Mouse (Mus musculus): ENCODE measurements around the gene Atp11a. TPM values are rescaled to one million over a fixed set of nuclear protein-coding genes. Genes with fewer than 3 reads are reported as not detected.

Gene Atp11a
- polyA plus RNA-seq, 1 experiment from 2014 or later: 17.0 TPM

DNA sequence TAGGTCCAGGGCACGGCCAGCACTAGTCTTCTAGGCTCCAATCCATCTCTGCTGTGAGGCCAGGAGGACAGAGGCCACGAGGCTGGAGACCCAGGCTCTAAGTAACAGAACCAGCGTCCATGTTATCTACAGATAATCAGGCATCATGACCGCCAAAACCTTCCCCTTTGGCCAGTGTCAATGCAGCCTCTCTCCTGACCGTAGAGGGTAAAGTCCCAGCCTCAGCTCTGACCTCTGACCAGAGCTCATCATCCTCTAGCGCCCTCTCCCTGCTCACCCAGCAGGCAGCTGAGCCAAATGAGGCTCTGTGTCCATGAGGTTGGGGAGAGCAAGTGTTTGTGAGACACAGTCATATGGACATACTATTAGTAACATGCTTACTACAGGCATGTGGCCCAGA is 42.3 kb downstream of the Atp11a start:
- 74% methylated on average over 6 of the region's 6 CpGs for WGBS
- ATAC-seq (replicated peaks; ENCODE audit: low FRiP score): no peak
- H3K9ac ChIP-seq: no peak overlapping the region
- no peaks in the 10 kb centered on the region for H3K27me3 ChIP-seq
- H3K4me3 ChIP-seq (replicated peaks): no peak overlapping the region
- peaks cover 48% of the 10 kb centered on the region for H3K4me1 ChIP-seq
- H3K9me3 ChIP-seq (replicated peaks): no peaks in the 10 kb centered on the region
- H3K36me3 ChIP-seq: no peaks in the 10 kb centered on the region
- H3K4me2 ChIP-seq: no peak overlapping the region
- H3K27ac ChIP-seq: no peak overlapping the region

GRCm38 (mm10) chr8:12799832-12800231 is 43.0 kb downstream of the Atp11a start:
- Histone ChIP-seq H3K9ac (no peak overlapping the region), H3K36me3 (no peaks in the 10 kb centered on the region), H3K27ac (no peak overlapping the region), H3K27me3 (no peaks in the 10 kb centered on the region), H3K4me3 (replicated peaks) (no peak overlapping the region), H3K4me1 (peaks cover 55% of the 10 kb centered on the region), H3K9me3 (replicated peaks) (no peaks in the 10 kb centered on the region), H3K4me2 (no peak overlapping the region)
- no peak for ATAC-seq (replicated peaks; ENCODE audit: low FRiP score)
- WGBS: 66% methylated on average over 6 of the region's 6 CpGs

DNA sequence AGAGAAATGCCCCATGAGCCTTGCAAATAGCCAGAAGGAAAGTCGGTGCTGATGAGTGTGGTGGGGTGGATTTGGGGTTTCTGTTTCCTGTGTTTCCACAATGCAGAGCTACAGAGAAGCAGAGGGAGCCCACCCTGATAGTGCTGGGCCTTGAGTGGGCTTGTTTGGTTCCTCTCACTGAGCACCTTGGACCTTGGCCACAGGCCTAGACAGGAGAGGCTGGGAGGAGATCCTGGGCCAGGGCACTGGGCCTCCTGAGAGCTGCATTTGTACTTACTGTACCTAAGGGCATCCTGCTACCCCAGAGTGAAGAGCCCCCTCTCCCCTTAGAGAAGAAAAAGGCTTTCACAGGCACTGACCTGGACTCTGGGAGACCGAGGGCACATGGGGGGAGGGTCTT is 43.4 kb downstream of the Atp11a start:
- ATAC-seq (replicated peaks; ENCODE audit: low FRiP score): no peak
- H3K27me3 ChIP-seq: no peaks in the 10 kb centered on the region
- no peak overlapping the region for H3K4me3 ChIP-seq (replicated peaks)
- H3K9ac ChIP-seq: no peak overlapping the region
- WGBS: 73% methylated on average over 2 of the region's 2 CpGs
- no peaks in the 10 kb centered on the region for H3K9me3 ChIP-seq (replicated peaks)
- H3K36me3 ChIP-seq: no peaks in the 10 kb centered on the region
- no peak overlapping the region for H3K4me2 ChIP-seq
- no peak overlapping the region; the same call in 1 of the 2 replicates for H3K27ac ChIP-seq
- H3K4me1 ChIP-seq: peaks cover 59% of the 10 kb centered on the region

- no peaks in the 10 kb centered on the region for H3K36me3 ChIP-seq
- 52% methylated on average over 10 of the region's 10 CpGs for WGBS
- H3K4me3 ChIP-seq (replicated peaks): no peak overlapping the region
- peak overlapping the region; percentile 68 for H3K27ac ChIP-seq
- no peak overlapping the region for H3K4me2 ChIP-seq
- no peak for ATAC-seq (replicated peaks; ENCODE audit: low FRiP score)
- peaks cover 71% of the 10 kb centered on the region for H3K4me1 ChIP-seq
- no peaks in the 10 kb centered on the region for H3K9me3 ChIP-seq (replicated peaks)
- H3K27me3 ChIP-seq: no peaks in the 10 kb centered on the region
- no peak overlapping the region for H3K9ac ChIP-seq
These were observed 44.8 kb downstream of the Atp11a start for GRCm38 (mm10) chr8:12801586-12801985.

DNA sequence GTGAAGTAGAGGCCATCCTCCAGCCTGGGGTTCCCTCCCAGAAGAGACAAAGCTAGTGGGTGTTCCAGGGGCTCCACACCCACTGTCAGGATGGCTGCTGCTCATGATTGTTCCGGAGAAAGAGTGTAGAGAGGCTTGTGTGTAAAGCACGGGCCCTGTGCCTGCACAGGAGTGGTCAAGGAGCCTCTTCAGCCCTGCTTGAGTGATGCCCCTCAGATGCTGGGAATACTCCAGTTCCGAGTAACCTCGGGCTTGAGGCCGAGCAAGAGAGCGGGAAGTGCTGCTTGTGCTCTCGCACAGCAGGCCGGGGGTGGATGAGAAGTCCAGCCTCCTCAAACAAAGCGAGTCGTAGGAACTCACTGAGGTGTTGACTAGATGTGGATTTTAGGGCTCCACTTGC is 46.3 kb downstream of the Atp11a start:
- H3K27me3 ChIP-seq: no peaks in the 10 kb centered on the region
- H3K9me3 ChIP-seq (replicated peaks): no peaks in the 10 kb centered on the region
- ATAC-seq (replicated peaks; ENCODE audit: low FRiP score): no peak
- H3K36me3 ChIP-seq: peaks cover 7% of the 10 kb centered on the region; the same call in 1 of the 2 replicates
- no peak overlapping the region for H3K4me2 ChIP-seq
- no peak overlapping the region for H3K9ac ChIP-seq
- H3K4me1 ChIP-seq: peaks cover 74% of the 10 kb centered on the region
- WGBS: 78% methylated on average over 10 of the region's 10 CpGs
- H3K4me3 ChIP-seq (replicated peaks): no peak overlapping the region
- H3K27ac ChIP-seq: no peak overlapping the region

GRCm38 (mm10) chr8:12804909-12805308 is 48.1 kb downstream of the Atp11a start:
- no peak overlapping the region for H3K4me2 ChIP-seq
- H3K27ac ChIP-seq: peak overlapping the region; percentile 28; the same call in 1 of the 2 replicates
- H3K9ac ChIP-seq: no peak overlapping the region
- peaks cover 64% of the 10 kb centered on the region for H3K4me1 ChIP-seq
- WGBS: 64% methylated on average over 5 of the region's 5 CpGs
- H3K9me3 ChIP-seq (replicated peaks): no peaks in the 10 kb centered on the region
- ATAC-seq (replicated peaks; ENCODE audit: low FRiP score): peak; percentile 37; the same call in 1 of the 2 replicates
- H3K4me3 ChIP-seq (replicated peaks): no peak overlapping the region
- no peaks in the 10 kb centered on the region for H3K27me3 ChIP-seq
- H3K36me3 ChIP-seq: peaks cover 14% of the 10 kb centered on the region; the same call in 1 of the 2 replicates

GRCm38 (mm10) chr8:12805569-12805968 is 48.8 kb downstream of the Atp11a start:
- no peak for ATAC-seq (replicated peaks; ENCODE audit: low FRiP score)
- Histone ChIP-seq H3K4me1 (peaks cover 59% of the 10 kb centered on the region), H3K27ac (peak overlapping the region; percentile 28; the same call in 1 of the 2 replicates), H3K36me3 (peaks cover 14% of the 10 kb centered on the region; the same call in 1 of the 2 replicates), H3K9ac (no peak overlapping the region), H3K4me2 (no peak overlapping the region), H3K9me3 (replicated peaks) (no peaks in the 10 kb centered on the region), H3K27me3 (no peaks in the 10 kb centered on the region), H3K4me3 (replicated peaks) (no peak overlapping the region)
- WGBS: 78% methylated on average over 4 of the region's 4 CpGs

- no peak overlapping the region for H3K4me2 ChIP-seq
- H3K27me3 ChIP-seq: no peaks in the 10 kb centered on the region
- no peaks in the 10 kb centered on the region for H3K9me3 ChIP-seq (replicated peaks)
- H3K36me3 ChIP-seq: peaks cover 29% of the 10 kb centered on the region
- no peak overlapping the region for H3K27ac ChIP-seq
- WGBS: 86% methylated on average over 2 of the region's 2 CpGs
- no peak overlapping the region for H3K4me3 ChIP-seq (replicated peaks)
- H3K9ac ChIP-seq: no peak overlapping the region
- no peak for ATAC-seq (replicated peaks; ENCODE audit: low FRiP score)
- peaks cover 36% of the 10 kb centered on the region for H3K4me1 ChIP-seq
These were observed 51.2 kb downstream of the Atp11a start for GRCm38 (mm10) chr8:12808018-12808417.

GRCm38 (mm10) chr8:12809516-12809915 is 52.7 kb downstream of the Atp11a start:
- H3K4me2 ChIP-seq: no peak overlapping the region
- no peak overlapping the region for H3K27ac ChIP-seq
- peaks cover 31% of the 10 kb centered on the region for H3K36me3 ChIP-seq
- 87% methylated on average over 2 of the region's 2 CpGs for WGBS
- no peak overlapping the region for H3K4me3 ChIP-seq (replicated peaks)
- H3K27me3 ChIP-seq: no peaks in the 10 kb centered on the region
- H3K9ac ChIP-seq: no peak overlapping the region
- peaks cover 23% of the 10 kb centered on the region for H3K4me1 ChIP-seq
- ATAC-seq (replicated peaks; ENCODE audit: low FRiP score): no peak
- H3K9me3 ChIP-seq (replicated peaks): no peaks in the 10 kb centered on the region

- no peak for ATAC-seq (replicated peaks; ENCODE audit: low FRiP score)
- H3K9ac ChIP-seq: no peak overlapping the region
- H3K27me3 ChIP-seq: no peaks in the 10 kb centered on the region
- no peak overlapping the region for H3K27ac ChIP-seq
- no peak overlapping the region for H3K4me3 ChIP-seq (replicated peaks)
- no peak overlapping the region for H3K4me2 ChIP-seq
- H3K9me3 ChIP-seq (replicated peaks): no peaks in the 10 kb centered on the region
- 39% methylated on average over 6 of the region's 6 CpGs for WGBS
- 0 out of 2 replicates have a peak, but pooled peaks cover 6% of the 10 kb centered on the region for H3K4me1 ChIP-seq
- peaks cover 31% of the 10 kb centered on the region for H3K36me3 ChIP-seq
These were observed 54.4 kb downstream of the Atp11a start for GRCm38 (mm10) chr8:12811231-12811630.

DNA sequence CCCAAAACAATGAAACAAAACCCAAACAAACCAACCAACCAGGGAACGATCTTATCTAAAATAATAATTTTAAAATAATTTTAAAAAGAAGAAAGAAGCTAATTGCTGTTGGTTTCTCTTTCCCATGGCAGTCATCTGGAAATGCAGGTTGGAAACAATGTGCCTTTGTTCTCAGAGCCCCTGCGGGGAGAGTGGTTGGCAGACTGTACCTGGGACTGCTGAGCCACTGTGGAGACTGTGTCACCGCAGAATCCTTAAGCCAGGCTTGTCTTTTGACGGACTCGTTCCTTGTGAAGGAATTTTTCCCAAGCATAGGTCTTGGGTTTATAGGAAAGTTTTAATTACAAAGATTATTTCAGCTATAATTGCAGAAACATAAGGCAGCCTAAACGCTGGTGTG is 59.6 kb downstream of the Atp11a start:
- H3K4me1 ChIP-seq: 0 out of 2 replicates have a peak, but pooled peaks cover 4% of the 10 kb centered on the region
- no peaks in the 10 kb centered on the region for H3K9me3 ChIP-seq (replicated peaks)
- ATAC-seq (replicated peaks; ENCODE audit: low FRiP score): no peak
- no peak overlapping the region for H3K9ac ChIP-seq
- H3K4me2 ChIP-seq: no peak overlapping the region
- no peaks in the 10 kb centered on the region for H3K27me3 ChIP-seq
- H3K27ac ChIP-seq: no peak overlapping the region
- peaks cover 28% of the 10 kb centered on the region for H3K36me3 ChIP-seq
- H3K4me3 ChIP-seq (replicated peaks): no peak overlapping the region
- 77% methylated on average over 6 of the region's 6 CpGs for WGBS

DNA sequence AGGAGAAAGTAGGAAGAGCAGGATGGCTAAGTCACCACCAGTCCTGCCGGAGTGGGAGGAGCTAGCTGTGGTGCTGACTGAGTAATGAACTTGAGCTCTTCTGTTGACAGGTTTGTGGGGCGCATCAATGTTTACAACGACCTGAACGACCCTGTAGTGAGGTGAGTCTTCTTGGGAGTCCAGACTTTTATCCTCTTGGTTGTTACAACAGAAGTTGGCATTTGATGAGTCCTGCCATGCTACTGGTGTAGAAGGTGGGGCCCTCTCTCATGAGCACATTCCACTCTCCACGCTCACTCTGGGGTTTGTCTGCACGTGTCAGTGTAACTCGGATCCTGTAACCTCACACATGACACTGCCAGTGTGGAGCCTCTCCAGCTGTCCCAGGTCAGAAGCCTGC is 66.1 kb downstream of the Atp11a start:
- no peak overlapping the region for H3K4me2 ChIP-seq
- H3K4me3 ChIP-seq (replicated peaks): no peak overlapping the region
- WGBS: 45% methylated on average over 7 of the region's 7 CpGs
- ATAC-seq (replicated peaks; ENCODE audit: low FRiP score): peak; percentile 47; the same call in 1 of the 2 replicates
- no peaks in the 10 kb centered on the region for H3K27me3 ChIP-seq
- H3K9me3 ChIP-seq (replicated peaks): no peaks in the 10 kb centered on the region
- H3K36me3 ChIP-seq: peaks cover 69% of the 10 kb centered on the region
- H3K4me1 ChIP-seq: peaks cover 15% of the 10 kb centered on the region; the same call in 1 of the 2 replicates
- no peak overlapping the region for H3K9ac ChIP-seq
- no peak overlapping the region for H3K27ac ChIP-seq

GRCm38 (mm10) chr8:12824562-12824961 is 67.7 kb downstream of the Atp11a start:
- Histone ChIP-seq H3K9me3 (replicated peaks) (no peaks in the 10 kb centered on the region), H3K4me1 (peaks cover 11% of the 10 kb centered on the region; the same call in 1 of the 2 replicates), H3K9ac (no peak overlapping the region), H3K4me2 (no peak overlapping the region), H3K27me3 (no peaks in the 10 kb centered on the region), H3K27ac (no peak overlapping the region), H3K4me3 (replicated peaks) (no peak overlapping the region), H3K36me3 (peaks cover 85% of the 10 kb centered on the region)
- WGBS: 66% methylated on average over 10 of the region's 10 CpGs
- ATAC-seq (replicated peaks; ENCODE audit: low FRiP score): no peak
